Mouse (Mus musculus): ENCODE data around the gene Otx2.
"Not testable (repeated sequence)": the region's sequence is repeated elsewhere in the genome, so short reads cannot be mapped to it uniquely, and the experiment has no call there.

The Otx2 gene

DNA sequence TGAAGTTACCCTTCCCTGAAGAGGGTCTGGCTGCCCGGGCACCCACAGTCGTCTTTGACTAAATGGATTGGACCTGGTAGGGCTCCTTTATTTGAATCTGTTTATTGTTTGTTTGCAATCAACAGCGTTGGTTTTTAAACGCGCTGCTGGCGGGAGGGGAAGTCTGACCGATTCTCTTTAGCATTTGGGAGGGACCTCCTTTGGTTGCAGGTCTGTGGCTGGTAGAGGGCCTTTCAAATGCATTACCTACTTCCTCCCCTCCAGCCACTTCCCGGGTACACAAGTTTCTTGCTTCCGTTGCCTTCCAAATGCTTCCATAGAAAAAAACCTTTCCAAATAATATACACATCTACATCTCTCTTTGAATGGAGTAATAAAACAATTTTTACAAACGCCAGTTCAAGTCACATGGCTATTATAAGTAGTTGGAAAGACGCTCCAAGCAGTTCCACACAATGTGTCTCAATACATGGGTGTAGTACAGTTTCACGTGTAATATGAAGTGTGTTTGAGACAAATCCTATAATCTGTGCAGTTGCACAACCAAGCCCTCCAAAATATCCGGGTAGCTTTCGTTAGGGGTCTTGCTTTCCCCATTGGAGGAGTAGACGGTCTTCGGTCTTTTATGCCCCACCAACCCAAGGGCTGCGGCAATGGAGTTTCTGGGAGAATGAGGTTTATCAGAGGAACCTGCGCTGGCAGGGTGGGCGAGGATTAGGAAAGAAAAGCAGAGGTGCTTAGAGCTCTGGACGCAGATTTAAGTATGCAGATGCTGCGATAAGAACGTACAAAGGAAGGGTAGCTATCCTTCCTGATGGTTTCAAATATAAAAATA is 19.7 kb downstream of the Otx2 start:
- DNase-seq (ENCODE audit: low spot score), result no peak

DNA sequence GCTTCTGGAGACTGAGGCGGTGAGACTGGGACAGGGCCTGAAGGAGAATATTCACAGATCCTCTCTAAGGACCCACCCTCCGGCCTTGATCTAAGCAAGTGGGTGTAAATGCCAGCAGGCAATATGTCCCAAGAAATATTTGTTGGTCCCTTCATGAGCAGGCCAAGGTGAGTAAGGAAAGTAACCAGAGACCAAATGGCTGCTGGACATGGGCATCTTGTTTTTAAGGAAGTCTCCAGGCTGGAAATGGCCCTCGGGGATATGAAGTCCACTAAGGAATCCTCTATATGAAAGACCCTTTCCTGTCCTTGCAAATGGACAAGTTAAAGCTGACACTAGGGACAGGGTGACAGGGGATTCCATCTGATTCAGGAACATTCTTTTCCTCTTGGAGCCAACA is 20.5 kb downstream of the Otx2 start:
- no peak for DNase-seq (ENCODE audit: low spot score)

DNA sequence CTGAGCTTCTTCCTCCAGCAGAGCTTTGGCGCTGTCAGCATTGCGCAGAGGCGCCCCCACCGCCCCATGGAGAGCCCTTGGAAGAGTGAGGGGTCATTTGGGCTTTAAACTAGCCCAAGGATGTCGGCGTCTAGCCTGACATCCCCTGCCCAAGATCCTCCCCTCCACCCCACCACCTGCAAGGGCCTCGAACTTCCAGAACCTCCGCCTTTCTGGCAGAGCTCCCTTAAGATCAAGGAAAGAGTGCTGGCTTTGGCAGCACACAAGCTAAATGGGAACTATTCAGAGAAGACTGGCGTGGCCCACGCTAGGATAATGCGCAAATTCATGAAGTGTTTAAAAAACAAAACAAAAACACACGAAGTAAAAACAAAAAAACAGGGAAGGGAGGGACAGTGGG is 21.4 kb downstream of the Otx2 start:
- no peak for DNase-seq (ENCODE audit: low spot score)

DNA sequence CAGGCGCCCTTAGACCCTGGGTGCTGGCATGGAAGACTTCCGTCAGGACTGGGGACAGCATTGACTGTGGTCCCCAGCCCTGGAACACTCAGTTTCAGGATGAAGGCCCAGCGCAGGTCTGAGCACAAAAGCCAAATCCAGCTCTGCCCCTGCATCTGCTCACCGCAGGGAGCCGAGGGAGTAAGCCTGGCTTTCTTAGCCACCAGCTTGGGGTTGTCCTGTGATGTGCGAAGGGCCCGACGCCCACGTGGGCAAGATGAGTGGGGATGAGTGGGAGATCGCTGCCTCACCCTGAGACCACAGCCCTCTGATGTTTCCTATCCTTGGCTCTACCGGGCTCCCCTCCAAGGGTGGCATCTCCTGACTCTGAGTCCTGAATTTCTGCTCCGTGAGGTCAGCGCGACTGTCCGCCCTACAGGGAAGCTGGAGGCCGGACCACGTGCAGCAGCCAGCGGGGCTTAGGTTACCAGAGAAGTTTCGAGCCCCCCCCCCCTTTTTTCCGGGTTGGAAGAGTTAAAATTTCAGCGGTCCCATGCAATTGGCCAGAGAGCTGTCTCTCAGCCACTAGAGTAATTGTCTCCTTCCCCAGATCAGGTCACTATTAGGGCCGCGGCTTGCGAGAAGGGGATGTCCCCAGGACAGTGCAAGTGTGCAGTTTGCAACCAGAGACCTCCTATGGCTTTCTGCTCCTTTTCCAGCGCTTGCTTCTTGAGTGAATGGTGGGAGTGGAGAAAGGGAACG is 22.0 kb downstream of the Otx2 start:
- DNase-seq (ENCODE audit: low spot score), result no peak

DNA sequence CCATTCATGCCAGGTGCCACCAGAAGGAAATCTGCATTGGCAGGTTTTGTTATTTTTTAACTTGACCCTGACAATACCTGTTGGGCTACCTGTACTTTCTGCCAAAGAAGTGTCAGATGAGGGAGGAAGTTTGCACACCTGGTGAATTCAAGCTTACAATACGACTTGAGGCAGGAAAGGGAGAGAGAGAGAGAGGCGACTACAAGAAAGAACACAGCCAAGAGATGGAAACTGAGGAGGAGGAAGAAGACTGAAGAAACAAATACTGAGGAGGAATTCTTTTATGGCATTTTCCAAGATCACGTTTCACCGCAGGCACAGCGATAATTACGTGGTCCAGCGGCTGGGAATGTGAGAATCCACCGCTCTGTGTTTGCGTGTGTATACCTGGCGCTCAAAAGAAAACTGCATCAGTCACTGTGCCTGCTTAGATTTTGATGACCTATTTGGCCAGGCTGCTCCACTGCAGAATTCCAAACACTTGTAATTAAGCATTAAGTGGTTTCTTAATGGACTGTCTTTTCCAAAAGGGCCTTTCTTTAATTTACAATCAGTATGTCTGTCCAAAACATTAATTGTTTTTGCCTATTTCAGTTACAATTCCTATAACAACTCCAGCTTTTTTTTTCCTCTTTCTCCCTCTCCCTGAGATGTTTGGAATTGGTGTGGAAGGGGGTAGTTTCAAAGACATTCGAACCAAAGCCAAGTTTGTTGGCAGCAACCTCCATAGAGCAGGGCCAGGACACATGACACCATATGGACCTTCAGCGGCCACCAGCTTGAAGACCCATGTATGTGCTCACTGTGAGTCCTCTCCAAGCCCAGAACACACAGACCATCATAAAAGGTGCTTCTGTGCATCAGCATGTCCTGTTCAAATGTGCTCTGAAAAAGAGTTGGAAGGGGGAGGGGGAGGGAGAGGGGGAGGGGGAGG is 31.9 kb downstream of the Otx2 start:
- no peak for DNase-seq (ENCODE audit: low spot score)

DNA sequence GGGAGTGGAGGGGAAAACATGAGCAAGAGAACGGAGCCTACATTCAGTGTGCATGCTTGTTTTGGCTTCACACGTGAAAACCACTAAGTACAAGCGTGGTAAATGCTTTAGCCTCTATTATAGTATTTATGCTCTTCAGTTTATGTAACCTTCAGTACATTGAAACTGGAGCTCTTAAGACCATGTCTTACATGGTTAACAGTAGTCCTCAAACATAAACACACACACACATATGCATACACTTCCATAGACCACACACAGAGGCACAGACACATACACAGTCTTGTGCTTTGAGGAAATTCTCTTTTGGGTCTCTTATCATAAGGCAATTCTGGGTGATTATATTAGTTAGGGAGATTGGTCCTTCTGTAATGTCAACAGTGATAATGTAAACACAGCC is 40.5 kb downstream of the Otx2 start:
- DNase-seq (ENCODE audit: low spot score), result no peak

DNA sequence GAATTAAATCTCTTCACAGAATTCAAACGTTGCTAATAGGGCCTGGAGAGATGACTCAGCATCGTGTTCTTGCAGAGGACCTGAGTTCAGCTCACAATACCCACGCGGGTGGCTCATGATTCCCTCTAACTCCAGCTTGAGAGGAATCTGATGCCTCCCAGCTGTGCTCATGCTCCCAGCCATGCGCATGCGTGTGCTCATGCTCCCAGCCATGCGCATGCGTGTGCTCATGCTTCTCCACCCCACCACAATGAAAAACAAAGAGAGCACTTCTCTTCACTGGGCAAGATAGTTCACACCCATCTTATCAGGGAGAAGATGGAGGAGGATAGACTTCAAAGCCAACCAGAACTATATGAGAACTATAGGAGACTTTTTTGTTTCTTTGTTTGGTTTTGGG is 41.3 kb downstream of the Otx2 start:
- DNase-seq (ENCODE audit: low spot score), result no peak

DNA sequence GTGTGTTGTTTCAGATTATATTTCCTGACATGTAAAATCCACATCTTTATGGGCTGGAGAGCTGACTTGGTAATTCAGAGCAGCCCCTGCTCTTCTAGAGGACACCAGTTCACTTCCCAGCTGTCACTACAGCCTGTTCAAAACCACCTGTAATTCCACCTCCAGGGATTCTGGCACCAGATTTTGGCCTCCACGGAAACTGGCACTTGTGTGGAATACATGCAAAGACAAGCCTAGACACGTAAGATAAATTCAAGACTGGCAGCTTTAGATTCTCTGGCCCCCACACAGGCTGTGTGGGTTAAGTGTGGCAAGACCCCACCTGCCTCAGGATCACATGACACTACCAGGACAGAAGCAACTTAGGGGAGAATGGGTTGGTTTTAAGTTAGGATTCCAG is 42.1 kb downstream of the Otx2 start:
- DNase-seq (ENCODE audit: low spot score), result no peak

DNA sequence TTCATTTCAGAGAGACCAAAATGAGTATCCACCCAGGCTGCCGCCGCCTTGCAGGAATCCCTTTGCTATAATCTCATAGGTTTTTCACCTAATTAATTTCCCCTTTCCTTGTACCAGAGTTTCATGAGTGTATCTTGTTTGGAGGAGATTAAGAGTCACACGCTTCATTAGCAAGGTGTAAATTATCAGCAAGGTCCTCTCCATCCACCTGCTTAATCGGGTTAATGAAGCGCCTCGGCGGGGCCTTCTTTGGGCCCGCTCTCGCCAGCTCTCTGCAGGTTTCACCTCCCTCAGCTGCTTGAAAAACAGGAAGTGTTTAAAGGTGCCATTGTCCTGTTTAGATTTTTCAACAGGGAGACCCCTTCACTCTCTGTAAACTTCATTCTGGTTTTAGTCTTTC is 44.2 kb downstream of the Otx2 start:
- DNase-seq (ENCODE audit: low spot score), result no peak

DNA sequence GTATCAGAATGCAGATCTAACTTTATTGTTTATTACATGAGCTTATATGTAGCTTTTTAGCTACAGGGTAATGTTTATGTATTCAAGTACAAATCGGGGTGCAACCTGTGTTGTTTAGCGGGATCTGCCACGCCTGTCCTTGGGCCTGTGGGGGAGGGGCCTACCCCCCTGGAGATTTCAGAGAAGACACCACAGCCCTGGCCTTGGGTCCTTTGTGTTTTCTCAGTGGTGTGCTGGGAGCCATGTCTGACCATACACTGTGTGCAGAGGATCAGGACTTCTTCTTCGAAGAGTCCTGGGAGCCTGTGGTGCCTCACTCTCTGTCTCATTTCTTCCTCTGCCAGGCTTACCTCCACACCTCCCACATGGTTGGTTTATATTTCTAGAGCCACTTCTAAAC is 47.3 kb downstream of the Otx2 start:
- no peak for DNase-seq (ENCODE audit: low spot score)

DNA sequence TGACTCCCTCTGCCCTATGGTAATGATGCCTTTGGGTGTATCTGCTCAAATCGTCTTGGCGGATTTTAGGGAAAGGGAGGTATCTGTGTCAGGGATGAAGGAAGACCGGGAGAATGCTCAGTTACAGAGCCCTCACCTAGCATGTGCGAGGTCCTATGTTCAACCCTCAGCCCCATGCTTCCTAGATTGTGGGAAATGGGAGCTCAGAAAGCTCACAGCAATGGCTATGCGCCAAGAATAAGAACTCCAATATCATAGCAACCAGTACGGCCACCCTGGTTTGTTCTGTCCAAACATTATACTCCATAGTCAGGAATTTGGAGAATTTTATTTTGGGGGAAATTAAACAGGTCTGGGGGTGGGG is 48.3 kb downstream of the Otx2 start:
- DNase-seq (ENCODE audit: low spot score), result no peak

DNA sequence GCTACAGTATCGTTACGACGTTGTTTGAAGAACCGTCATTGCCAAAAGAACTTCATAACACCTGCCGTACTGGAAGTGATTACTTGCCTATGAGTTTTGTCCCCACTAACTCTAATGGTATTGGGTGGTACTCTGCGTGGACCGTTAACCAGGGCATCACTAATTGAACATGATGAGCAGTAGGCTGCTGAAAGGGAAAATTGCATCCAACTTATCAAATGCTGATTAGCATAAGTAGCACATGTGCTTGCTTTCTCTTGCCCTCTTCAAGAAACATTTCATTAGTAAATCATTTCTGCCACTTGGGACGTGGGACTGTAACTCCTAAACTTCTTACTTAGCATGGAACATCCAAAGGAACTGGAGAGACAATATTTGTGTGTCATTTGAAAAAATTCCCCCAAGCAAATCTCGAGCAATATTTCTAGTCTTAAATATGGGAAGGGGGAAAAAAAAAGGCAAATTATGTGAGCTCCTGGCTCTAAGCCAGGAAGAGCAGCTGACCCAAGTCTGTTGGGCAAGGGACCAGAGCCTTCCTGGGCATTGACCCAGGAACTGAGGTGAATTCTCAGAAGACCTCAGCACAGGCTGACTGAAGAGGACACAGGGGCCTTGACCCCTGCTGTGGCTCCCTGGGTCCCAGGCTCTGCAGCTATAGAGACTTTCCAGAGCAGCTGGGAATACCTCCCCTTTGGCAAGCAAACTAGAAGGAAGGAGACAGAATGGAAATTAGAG is 48.9 kb downstream of the Otx2 start:
- peak; percentile 44 for DNase-seq (ENCODE audit: low spot score)

DNA sequence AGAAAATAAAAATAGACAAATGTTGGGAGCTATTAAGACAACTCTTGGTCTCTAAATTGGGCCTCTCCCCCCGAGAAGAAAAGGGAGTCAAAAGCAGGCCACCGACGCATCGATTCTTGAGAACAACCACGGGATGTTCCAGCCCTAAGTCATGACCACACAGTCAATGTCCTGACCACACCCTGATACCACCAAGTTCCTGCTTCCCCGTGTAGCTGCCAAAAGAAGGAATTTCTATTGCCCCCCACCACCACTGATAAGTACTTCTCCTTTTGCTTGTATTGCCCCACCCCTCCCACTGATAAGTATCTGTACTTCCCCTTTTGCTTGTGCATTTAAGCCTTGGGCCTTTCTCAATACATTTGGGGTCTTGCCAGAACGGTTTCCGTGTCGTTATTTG is 50.9 kb downstream of the Otx2 start:
- DNase-seq (ENCODE audit: low spot score), result not testable (repeated sequence)

DNA sequence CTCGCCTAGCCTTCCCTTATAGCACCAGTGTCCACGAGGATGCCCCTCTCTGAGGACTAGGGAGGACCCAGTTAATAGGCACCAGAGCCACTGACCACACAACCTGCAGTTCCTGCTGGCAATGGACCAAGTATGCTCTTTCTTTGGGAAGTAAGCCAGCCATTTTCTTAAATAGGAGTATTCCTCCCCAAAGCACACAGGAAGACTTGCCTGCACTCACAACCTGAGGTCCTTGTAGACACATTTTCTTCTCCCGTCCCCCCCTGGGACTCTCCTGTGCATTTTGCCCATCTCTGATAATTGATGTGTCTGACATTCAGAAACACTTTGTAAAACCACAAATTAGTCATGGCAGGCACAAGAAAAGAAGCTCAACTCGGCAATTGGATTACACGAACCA is 57.3 kb downstream of the Otx2 start:
- peak; percentile 87 for DNase-seq (ENCODE audit: low spot score)

DNA sequence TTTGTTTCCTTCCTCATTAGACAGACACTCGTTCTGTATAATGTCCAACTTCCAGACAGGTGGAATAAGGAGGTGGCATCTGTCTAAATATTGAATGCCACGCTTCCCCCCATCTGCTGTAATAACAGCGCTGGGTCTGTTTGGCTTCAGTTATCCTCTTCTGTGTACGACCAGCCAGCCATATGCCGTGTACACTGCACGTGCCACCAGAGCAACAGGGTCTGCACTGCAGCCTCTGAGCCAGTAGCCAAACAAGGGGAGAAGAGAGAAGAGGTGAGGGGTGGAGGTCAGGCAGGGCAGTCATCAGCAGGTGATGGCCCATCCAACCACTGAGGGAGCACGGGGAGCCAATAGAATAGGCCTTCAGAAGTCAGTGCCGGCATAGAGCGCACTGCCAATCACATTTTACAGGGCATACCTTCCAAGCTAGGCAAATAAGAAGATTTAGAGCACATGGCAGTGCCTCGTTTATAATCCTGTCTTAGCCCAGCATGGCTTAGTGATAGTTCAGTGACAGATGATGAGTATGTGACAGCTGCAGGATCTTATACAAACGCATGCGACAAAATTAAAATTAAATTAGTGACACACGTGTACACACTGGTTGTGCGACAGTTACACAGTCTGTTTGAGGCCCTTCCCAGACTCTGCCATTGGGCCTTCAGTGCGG is 64.8 kb downstream of the Otx2 start:
- no peak for DNase-seq (ENCODE audit: low spot score)

All from MN1 (cell line).